Mouse (Mus musculus): ENCODE measurements around the gene Pde9a. TPM values are rescaled to one million over a fixed set of nuclear protein-coding genes. Genes with fewer than 3 reads are reported as not detected.

Gene Pde9a
- polyA plus RNA-seq, 1 experiment from 2014 or later: 25.7 TPM

GRCm38 (mm10) chr17:31450206-31450605, 64.2 kb downstream of the Pde9a start:
- Histone ChIP-seq H3K27ac (replicated peaks; ENCODE audit: low read depth, low read length) (no peak overlapping the region), H3K9ac (replicated peaks; ENCODE audit: low read length) (no peak overlapping the region), H3K27me3 (ENCODE audit: control insufficient read depth, insufficient read depth, low read length) (no peaks in the 10 kb centered on the region), H3K36me3 (replicated peaks; ENCODE audit: control insufficient read depth, insufficient read depth, low read depth, low read length) (no peaks in the 10 kb centered on the region), H3K4me3 (ENCODE audit: low read depth, low read length) (no peak overlapping the region), H3K4me1 (ENCODE audit: control insufficient read depth, insufficient read depth, low read length) (no peaks in the 10 kb centered on the region), H3K4me2 (ENCODE audit: low read depth, low read length) (no peak overlapping the region), H3K9me3 (replicated peaks; ENCODE audit: control insufficient read depth, low read length) (no peaks in the 10 kb centered on the region)
- 71% methylated on average over 3 of the region's 3 CpGs for WGBS
- ATAC-seq (replicated peaks; ENCODE audit: insufficient number of reproducible peaks, low FRiP score, low TSS enrichment, low read depth): no peak
- no peak for DNase-seq (ENCODE audit: low spot score)

- Histone ChIP-seq H3K4me2 (ENCODE audit: low read depth, low read length) (no peak overlapping the region), H3K36me3 (replicated peaks; ENCODE audit: control insufficient read depth, insufficient read depth, low read depth, low read length) (no peaks in the 10 kb centered on the region), H3K27me3 (ENCODE audit: control insufficient read depth, insufficient read depth, low read length) (no peaks in the 10 kb centered on the region), H3K27ac (replicated peaks; ENCODE audit: low read depth, low read length) (no peak overlapping the region), H3K4me3 (ENCODE audit: low read depth, low read length) (no peak overlapping the region), H3K9ac (replicated peaks; ENCODE audit: low read length) (no peak overlapping the region; the same call in 1 of the 2 replicates), H3K4me1 (ENCODE audit: control insufficient read depth, insufficient read depth, low read length) (no peaks in the 10 kb centered on the region), H3K9me3 (replicated peaks; ENCODE audit: control insufficient read depth, low read length) (no peaks in the 10 kb centered on the region)
- 43% methylated on average over 8 of the region's 8 CpGs for WGBS
- ATAC-seq (replicated peaks; ENCODE audit: insufficient number of reproducible peaks, low FRiP score, low TSS enrichment, low read depth) (no peak), DNase-seq (ENCODE audit: low spot score) (no peak)
These were observed 65.2 kb downstream of the Pde9a start for GRCm38 (mm10) chr17:31451179-31451708.

DNA sequence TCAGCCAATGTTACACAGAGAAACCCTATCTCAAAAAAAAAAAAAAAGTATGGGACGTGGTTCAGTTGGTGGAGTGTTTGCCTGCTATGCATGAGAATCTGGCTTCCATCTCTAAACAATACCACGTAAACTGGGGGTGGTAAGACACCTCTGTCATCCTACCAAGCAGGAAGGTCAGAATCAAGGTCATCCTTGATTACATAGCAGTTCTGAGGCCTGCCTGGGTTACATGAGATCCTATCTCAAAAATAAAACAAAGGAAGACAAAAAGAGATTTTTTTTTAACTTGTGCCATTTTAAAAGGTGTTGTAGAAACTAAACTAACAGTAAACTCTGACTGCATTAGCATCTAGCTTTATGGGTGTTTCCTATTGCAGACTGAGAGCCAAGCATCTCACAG, 66.8 kb downstream of the Pde9a start:
- Histone ChIP-seq H3K9ac (replicated peaks; ENCODE audit: low read length) (no peak overlapping the region), H3K36me3 (replicated peaks; ENCODE audit: control insufficient read depth, insufficient read depth, low read depth, low read length) (no peaks in the 10 kb centered on the region), H3K27ac (replicated peaks; ENCODE audit: low read depth, low read length) (no peak overlapping the region), H3K4me2 (ENCODE audit: low read depth, low read length) (no peak overlapping the region), H3K9me3 (replicated peaks; ENCODE audit: control insufficient read depth, low read length) (no peaks in the 10 kb centered on the region), H3K27me3 (ENCODE audit: control insufficient read depth, insufficient read depth, low read length) (no peaks in the 10 kb centered on the region), H3K4me1 (ENCODE audit: control insufficient read depth, insufficient read depth, low read length) (no peaks in the 10 kb centered on the region), H3K4me3 (ENCODE audit: low read depth, low read length) (no peak overlapping the region)
- DNase-seq (ENCODE audit: low spot score): no peak
- no peak for ATAC-seq (replicated peaks; ENCODE audit: insufficient number of reproducible peaks, low FRiP score, low TSS enrichment, low read depth)
- 67% methylated on average over 2 of the region's 2 CpGs for WGBS

GRCm38 (mm10) chr17:31453476-31453875, 67.5 kb downstream of the Pde9a start:
- Histone ChIP-seq H3K4me2 (ENCODE audit: low read depth, low read length) (no peak overlapping the region), H3K4me3 (ENCODE audit: low read depth, low read length) (no peak overlapping the region), H3K27ac (replicated peaks; ENCODE audit: low read depth, low read length) (no peak overlapping the region), H3K9me3 (replicated peaks; ENCODE audit: control insufficient read depth, low read length) (no peaks in the 10 kb centered on the region), H3K27me3 (ENCODE audit: control insufficient read depth, insufficient read depth, low read length) (no peaks in the 10 kb centered on the region), H3K9ac (replicated peaks; ENCODE audit: low read length) (no peak overlapping the region), H3K4me1 (ENCODE audit: control insufficient read depth, insufficient read depth, low read length) (no peaks in the 10 kb centered on the region), H3K36me3 (replicated peaks; ENCODE audit: control insufficient read depth, insufficient read depth, low read depth, low read length) (no peaks in the 10 kb centered on the region)
- ATAC-seq (replicated peaks; ENCODE audit: insufficient number of reproducible peaks, low FRiP score, low TSS enrichment, low read depth) (no peak), DNase-seq (ENCODE audit: low spot score) (no peak)
- 82% methylated on average over 3 of the region's 3 CpGs for WGBS

DNA sequence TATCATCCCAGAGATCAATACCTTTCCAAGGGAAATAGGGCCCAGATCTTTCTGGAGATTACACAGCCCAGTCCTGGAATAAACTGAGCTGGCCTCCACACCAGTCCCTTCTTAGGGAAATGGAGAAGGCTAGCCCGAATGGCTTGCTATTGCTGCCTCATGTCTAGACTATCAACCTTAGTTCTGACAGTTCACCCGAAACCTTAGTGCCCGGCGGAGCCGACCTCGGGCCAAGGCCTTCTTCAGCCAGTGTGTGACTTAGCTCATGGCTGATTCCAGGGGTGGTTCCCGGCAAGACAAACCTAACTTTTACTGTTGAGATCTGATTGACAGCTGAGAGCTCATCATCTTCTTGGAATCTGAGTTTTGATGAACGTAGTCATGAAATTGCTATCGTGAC, 68.0 kb downstream of the Pde9a start:
- Histone ChIP-seq H3K9me3 (replicated peaks; ENCODE audit: control insufficient read depth, low read length) (no peaks in the 10 kb centered on the region), H3K4me2 (ENCODE audit: low read depth, low read length) (no peak overlapping the region), H3K4me1 (ENCODE audit: control insufficient read depth, insufficient read depth, low read length) (no peaks in the 10 kb centered on the region), H3K4me3 (ENCODE audit: low read depth, low read length) (no peak overlapping the region), H3K9ac (replicated peaks; ENCODE audit: low read length) (no peak overlapping the region), H3K36me3 (replicated peaks; ENCODE audit: control insufficient read depth, insufficient read depth, low read depth, low read length) (no peaks in the 10 kb centered on the region), H3K27ac (replicated peaks; ENCODE audit: low read depth, low read length) (no peak overlapping the region), H3K27me3 (ENCODE audit: control insufficient read depth, insufficient read depth, low read length) (no peaks in the 10 kb centered on the region)
- ATAC-seq (replicated peaks; ENCODE audit: insufficient number of reproducible peaks, low FRiP score, low TSS enrichment, low read depth) (no peak), DNase-seq (ENCODE audit: low spot score) (no peak)
- WGBS: 75% methylated on average over 9 of the region's 9 CpGs

DNA sequence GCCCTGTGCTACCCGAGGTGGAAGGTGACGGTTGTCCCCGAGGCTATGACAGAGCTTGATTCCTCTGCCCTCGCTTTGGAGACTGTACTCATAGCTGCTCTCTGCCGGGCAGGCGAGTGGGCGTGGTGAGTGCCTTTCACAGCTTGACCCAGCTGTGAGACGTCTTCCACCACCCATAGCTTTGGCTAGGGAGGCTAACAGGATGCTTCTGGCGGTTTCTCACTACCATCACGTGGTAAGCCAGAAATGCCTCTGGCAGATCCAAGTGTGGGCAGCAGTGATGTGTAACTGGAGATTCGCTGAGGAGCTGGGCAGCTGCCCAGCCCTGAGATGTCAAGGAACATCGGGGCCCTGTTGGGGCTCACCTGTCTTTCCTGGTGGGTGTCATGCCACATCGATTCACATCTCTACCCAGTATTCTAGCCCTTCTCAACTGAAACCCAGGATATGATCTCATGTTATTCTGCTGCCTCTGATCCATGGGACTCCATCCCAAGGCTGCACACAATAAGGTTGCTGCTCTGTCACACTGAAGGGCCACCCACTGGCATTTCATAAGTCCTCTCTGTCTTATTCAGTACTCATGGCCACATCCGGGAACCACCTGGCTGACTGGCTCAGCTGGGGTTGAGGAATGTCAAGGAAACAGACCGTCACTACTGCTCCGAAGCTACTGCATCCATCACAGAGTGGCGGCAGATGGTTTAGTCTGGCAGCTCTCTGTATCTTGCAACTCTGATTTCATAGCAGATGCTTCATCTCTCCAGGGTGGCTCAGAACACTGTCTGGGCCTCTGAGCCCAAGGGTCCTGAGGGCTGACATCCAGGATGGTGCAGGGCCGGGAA, 70.9 kb downstream of the Pde9a start:
- H3K9ac ChIP-seq (replicated peaks; ENCODE audit: low read length): no peak overlapping the region
- no peak overlapping the region for H3K4me3 ChIP-seq (ENCODE audit: low read depth, low read length)
- no peak overlapping the region for H3K4me2 ChIP-seq (ENCODE audit: low read depth, low read length)
- 72% methylated on average over 18 of the region's 18 CpGs for WGBS
- no peaks in the 10 kb centered on the region; the same call in 1 of the 2 replicates for H3K36me3 ChIP-seq (replicated peaks; ENCODE audit: control insufficient read depth, insufficient read depth, low read depth, low read length)
- H3K27me3 ChIP-seq (ENCODE audit: control insufficient read depth, insufficient read depth, low read length): no peaks in the 10 kb centered on the region
- ATAC-seq (replicated peaks; ENCODE audit: insufficient number of reproducible peaks, low FRiP score, low TSS enrichment, low read depth): no peak
- no peak for DNase-seq (ENCODE audit: low spot score)
- H3K9me3 ChIP-seq (replicated peaks; ENCODE audit: control insufficient read depth, low read length): no peaks in the 10 kb centered on the region
- H3K4me1 ChIP-seq (ENCODE audit: control insufficient read depth, insufficient read depth, low read length): no peaks in the 10 kb centered on the region
- H3K27ac ChIP-seq (replicated peaks; ENCODE audit: low read depth, low read length): no peak overlapping the region

DNA sequence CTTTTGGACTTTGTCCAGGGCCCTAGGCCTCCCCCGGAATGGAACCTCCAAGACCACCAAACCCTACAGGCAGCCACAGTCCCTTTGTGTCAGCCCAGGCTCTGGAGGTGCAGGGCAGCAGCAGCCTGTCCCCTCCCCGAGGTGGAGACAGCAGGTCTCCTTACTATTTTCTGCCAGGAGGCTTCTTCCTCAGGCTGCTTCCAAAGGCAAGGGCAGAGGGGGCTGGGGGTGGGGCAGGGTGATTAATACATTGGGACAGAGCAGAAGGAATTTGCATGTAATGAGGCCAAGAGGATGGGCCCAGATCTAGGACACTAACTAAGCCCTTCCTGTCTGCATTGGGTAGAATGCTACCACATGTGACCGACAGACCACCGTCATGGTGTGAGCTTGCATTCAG, 74.4 kb downstream of the Pde9a start:
- H3K27ac ChIP-seq (replicated peaks; ENCODE audit: low read depth, low read length): no peak overlapping the region
- H3K4me1 ChIP-seq (ENCODE audit: control insufficient read depth, insufficient read depth, low read length): no peaks in the 10 kb centered on the region
- no peaks in the 10 kb centered on the region; the same call in 1 of the 2 replicates for H3K36me3 ChIP-seq (replicated peaks; ENCODE audit: control insufficient read depth, insufficient read depth, low read depth, low read length)
- DNase-seq (ENCODE audit: low spot score) (no peak), ATAC-seq (replicated peaks; ENCODE audit: insufficient number of reproducible peaks, low FRiP score, low TSS enrichment, low read depth) (no peak)
- no peaks in the 10 kb centered on the region for H3K27me3 ChIP-seq (ENCODE audit: control insufficient read depth, insufficient read depth, low read length)
- H3K4me3 ChIP-seq (ENCODE audit: low read depth, low read length): no peak overlapping the region
- H3K9me3 ChIP-seq (replicated peaks; ENCODE audit: control insufficient read depth, low read length): no peaks in the 10 kb centered on the region
- WGBS: 63% methylated on average over 4 of the region's 4 CpGs
- H3K9ac ChIP-seq (replicated peaks; ENCODE audit: low read length): no peak overlapping the region
- no peak overlapping the region for H3K4me2 ChIP-seq (ENCODE audit: low read depth, low read length)

GRCm38 (mm10) chr17:31462506-31462905, 76.5 kb downstream of the Pde9a start:
- H3K36me3 ChIP-seq (replicated peaks; ENCODE audit: control insufficient read depth, insufficient read depth, low read depth, low read length): no peaks in the 10 kb centered on the region; the same call in 1 of the 2 replicates
- no peak overlapping the region for H3K27ac ChIP-seq (replicated peaks; ENCODE audit: low read depth, low read length)
- WGBS: 78% methylated on average over 2 of the region's 2 CpGs
- no peaks in the 10 kb centered on the region for H3K9me3 ChIP-seq (replicated peaks; ENCODE audit: control insufficient read depth, low read length)
- no peak overlapping the region for H3K4me2 ChIP-seq (ENCODE audit: low read depth, low read length)
- H3K27me3 ChIP-seq (ENCODE audit: control insufficient read depth, insufficient read depth, low read length): no peaks in the 10 kb centered on the region
- H3K4me3 ChIP-seq (ENCODE audit: low read depth, low read length): no peak overlapping the region
- DNase-seq (ENCODE audit: low spot score) (no peak), ATAC-seq (replicated peaks; ENCODE audit: insufficient number of reproducible peaks, low FRiP score, low TSS enrichment, low read depth) (no peak)
- H3K9ac ChIP-seq (replicated peaks; ENCODE audit: low read length): no peak overlapping the region
- no peaks in the 10 kb centered on the region for H3K4me1 ChIP-seq (ENCODE audit: control insufficient read depth, insufficient read depth, low read length)

Measured in embryonic facial prominence, embryonic 11.5 days (tissue).